Mouse (Mus musculus): ENCODE results near the gene Atp2a2.
"Not testable (repeated sequence)": the region's sequence is repeated elsewhere in the genome, so short reads cannot be mapped to it uniquely, and the experiment has no call there.

Atp2a2 gene

GRCm38 (mm10) chr5:122494449-122494848 lies 7.6 kb downstream of the Atp2a2 start:
- DNase-seq (ENCODE audit: low spot score): no peak

GRCm38 (mm10) chr5:122493035-122493434 lies 9.0 kb downstream of the Atp2a2 start:
- DNase-seq (ENCODE audit: low spot score): no peak

DNA sequence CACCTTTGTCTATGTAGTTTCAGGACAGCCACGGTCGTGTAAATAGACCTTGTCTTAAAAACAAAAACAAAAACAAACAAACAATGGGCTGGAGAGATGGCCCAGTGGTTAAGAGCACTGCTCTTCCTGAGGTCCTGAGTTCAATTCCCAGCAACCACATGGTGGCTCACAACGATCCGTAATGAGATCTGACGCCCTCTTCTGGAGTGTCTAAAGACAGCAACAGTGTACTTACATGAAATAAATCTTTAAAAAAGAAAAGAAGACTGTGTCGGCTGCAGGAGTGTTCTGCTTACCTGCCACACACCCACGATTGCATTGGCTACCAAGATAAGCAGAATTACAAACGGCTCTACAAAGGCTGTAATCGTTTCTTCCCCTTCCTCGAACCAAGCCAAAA lies 10.6 kb downstream of the Atp2a2 start:
- DNase-seq (ENCODE audit: low spot score): no peak

DNA sequence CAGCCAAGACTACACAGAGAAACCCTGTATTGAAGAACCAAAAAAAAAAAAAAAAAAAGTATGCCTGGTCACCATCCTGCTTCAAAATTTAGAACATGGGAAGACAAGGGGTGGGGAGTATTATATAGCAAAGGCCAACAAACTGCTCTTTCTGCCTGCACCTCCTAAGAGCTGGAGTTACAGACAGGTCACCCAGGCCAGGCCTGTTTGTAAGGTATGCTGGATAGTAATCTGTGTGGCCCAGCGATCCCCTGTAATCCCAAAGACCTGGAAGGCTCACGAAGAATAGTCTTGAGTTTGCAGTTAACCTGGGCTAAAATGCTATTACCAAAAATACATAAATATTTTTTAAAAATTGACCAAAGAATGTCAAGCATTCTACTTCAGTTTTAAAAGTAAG lies 11.9 kb downstream of the Atp2a2 start:
- no peak for DNase-seq (ENCODE audit: low spot score)

- DNase-seq (ENCODE audit: low spot score): no peak
These were observed 14.2 kb downstream of the Atp2a2 start for GRCm38 (mm10) chr5:122487825-122488224.

GRCm38 (mm10) chr5:122486243-122486642 lies 15.8 kb downstream of the Atp2a2 start:
- not testable (repeated sequence) for DNase-seq (ENCODE audit: low spot score)

- DNase-seq (ENCODE audit: low spot score): no peak
These were observed 19.2 kb downstream of the Atp2a2 start for GRCm38 (mm10) chr5:122482733-122483391.

- no peak for DNase-seq (ENCODE audit: low spot score)
These were observed 20.2 kb downstream of the Atp2a2 start for GRCm38 (mm10) chr5:122481844-122482243.

DNA sequence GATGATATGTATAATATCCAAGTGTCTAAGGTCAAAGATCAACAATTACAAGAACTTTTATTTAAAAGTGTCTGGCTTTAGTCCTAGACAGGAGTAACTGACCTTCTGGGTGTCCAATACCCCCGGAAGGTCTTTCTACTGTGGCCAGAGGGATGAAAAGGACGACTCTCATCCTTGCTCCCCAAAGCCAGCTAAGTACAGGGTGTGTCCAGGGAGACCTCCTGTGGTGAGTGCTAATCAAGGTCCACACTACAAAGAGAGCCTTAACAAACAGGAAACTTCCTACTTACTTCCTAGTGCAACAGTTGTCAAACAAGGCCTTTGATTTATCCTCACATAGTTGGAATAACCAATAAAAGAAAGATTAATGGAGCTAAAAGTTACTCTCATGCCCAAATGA lies 22.9 kb downstream of the Atp2a2 start:
- DNase-seq (ENCODE audit: low spot score): no peak

- DNase-seq (ENCODE audit: low spot score): no peak
These were observed 24.5 kb downstream of the Atp2a2 start for GRCm38 (mm10) chr5:122477492-122477891.

DNA sequence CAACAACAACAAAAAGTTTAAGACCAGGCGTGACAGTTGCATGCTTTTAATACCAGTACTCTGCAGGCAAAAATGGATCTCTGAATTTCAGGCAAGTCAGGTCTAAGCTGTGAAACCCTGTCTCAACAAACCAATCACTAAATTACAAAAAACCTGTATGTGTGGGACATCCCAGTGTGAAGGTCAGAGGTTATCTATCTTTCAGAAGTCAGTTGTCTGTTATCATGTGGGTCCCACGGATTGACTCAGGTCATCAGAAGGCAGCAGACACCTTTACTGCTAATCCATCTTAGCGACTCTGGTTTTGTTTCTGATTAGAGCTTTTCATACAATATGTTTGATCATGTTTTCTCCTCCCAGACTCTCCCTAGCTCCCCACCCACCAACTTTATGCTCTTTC lies 25.9 kb downstream of the Atp2a2 start:
- no peak for DNase-seq (ENCODE audit: low spot score)

DNA sequence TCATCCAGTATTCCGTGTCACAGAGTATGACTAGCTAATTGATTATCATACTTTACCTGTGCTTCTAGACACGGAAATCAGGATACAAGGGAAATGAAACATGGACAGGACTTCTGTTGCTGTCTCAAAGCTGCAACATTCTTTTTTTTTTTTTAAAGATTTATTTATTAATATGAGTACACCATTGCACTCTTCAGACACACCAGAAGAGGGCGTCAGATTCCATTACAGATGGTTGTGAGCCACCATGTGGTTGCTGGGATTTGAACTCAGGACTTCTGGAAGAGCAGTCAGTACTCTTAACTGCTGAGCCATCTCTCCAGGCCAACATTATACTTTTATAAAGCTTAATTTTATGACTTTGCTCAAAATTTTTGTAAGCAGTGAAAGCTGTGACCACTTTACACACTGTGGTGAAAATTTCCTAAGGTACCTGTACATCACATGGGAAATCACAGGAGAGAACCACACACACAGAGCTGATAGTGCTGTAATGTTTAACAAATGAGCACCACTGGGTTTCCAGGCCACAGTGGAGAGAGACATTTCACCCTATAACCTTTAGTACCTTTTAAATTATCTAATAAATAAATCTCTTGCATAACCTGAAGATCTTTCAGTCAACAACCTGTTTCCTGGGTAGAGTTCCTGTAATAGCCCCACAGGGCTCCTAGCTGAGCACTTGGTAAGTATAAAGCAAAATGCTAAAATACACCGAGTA lies 27.2 kb downstream of the Atp2a2 start:
- peak; percentile 40 for DNase-seq (ENCODE audit: low spot score)

DNA sequence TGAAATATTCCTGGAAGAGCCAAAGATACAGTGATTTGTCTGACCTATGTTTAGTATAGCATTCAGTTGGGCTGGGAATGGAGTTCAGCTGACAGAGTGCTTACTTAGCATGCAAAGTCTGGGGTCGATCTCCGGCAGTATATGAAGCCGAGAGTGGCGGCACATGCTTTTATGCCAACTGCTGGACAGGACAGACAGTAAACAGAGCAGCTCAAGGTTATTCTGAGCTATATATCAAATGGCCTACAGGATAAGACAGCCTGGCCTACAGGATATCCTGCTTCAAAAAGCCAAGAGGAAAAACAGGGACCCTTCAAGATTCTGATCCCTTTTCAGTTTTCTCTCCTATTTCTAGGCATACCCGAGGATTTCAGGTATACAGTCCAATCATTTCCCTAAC lies 30.4 kb downstream of the Atp2a2 start:
- DNase-seq (ENCODE audit: low spot score): no peak

DNA sequence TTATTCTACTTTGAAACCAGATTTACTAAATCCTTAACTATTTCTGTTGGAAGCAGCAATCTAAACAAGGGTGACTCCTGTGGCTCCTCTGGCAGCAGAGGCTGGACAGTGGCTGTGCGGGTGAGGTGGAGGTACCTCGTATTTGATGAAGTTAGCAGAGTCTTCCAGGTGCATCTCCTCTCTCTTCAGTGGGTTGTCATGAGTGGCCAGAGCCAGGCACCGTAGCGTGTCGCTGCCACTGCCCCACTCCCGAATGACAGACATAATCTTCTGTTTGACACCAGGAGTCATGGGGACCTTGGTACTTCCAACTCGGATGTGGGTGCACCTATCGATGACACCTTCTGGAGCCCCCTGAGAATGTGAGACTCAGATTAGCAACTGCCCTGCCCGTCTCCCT lies 40.6 kb downstream of the Atp2a2 start:
- DNase-seq (ENCODE audit: low spot score): no peak

DNA sequence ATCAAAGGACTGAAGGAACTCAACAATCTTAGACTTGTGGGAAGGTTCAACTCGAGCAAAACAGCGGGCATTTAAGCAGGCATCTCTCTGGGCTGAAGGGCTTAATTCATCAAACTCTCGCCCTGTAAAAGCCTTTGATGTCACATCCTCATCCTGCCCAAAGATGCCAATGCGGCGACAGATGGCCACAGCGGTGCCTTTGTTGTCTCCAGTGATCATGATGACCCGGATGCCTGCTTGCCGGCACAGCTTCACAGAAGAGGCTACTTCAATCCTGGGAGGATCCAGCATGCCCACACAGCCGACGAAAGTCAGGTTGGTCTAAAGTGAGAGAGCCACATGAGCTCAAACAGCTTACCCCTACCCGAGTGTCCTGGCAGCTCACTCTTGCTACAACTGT lies 41.4 kb downstream of the Atp2a2 start:
- DNase-seq (ENCODE audit: low spot score): no peak

DNA sequence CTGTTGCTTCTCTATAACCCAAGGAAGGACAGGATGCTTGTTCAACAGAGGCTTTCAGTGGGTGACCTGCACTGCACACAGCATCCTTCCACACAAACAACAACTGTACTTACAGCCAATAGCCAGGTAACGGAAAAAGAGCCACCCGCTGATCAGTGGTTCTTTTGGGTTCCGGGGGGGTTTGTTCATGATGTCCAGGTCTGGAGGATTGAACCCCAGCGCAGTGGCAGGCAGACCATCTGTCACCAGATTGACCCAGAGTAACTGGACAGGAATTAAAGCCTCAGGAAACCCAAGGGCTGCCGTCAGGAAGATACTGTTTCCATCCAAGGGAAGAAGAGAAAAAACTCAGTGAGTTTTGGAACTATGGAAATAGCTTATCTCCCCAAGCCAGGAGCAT lies 42.7 kb downstream of the Atp2a2 start:
- DNase-seq (ENCODE audit: low spot score): no peak

GRCm38 (mm10) chr5:122458066-122458465 lies 44.0 kb downstream of the Atp2a2 start:
- no peak for DNase-seq (ENCODE audit: low spot score)

DNA sequence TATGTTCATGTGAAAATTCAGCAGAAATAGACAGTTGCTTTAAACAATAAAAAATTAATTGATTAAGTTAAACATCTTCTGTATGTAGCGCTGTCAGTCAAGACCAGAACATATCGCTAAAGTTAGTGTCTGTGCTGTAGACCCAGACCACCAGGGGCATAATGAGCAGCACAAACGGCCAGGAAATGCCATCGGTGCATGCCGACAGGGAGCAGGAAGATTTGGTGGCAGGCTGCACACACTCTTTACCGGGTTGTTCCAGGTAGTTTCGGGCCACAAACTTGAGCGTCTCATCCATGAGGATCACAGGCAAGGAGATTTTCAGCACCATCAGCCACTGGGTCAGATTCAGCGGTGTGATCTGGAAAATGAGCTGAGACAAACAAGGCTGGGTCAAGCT lies 45.0 kb downstream of the Atp2a2 start:
- not testable (repeated sequence) for DNase-seq (ENCODE audit: low spot score)

GRCm38 (mm10) chr5:122455584-122455983 lies 46.4 kb downstream of the Atp2a2 start:
- no peak for DNase-seq (ENCODE audit: low spot score)

DNA sequence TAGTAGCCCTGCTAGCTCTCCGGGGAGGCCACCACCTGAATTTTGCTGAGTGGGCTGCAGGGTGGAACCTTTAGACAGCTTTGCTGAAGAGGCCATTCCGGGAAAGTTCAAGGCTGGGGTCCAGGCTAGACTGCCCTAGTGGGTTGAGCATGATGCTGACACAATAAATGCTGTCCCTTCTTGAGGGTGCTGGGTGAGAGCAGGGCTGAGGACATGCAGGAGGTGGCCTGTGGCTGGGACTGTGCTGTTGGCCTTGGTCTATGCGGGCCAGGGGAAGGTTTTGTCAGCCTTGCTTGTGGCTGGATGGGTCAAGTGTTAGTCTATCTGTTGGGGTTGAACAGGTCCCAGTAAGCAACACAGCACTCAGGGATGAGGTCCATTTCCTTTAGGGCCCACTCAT lies 47.1 kb downstream of the Atp2a2 start:
- DNase-seq (ENCODE audit: low spot score): no peak

- DNase-seq (ENCODE audit: low spot score): peak; percentile 33
These were observed 47.6 kb downstream of the Atp2a2 start for GRCm38 (mm10) chr5:122454442-122454841.

GRCm38 (mm10) chr5:122453188-122453587 lies 48.8 kb downstream of the Atp2a2 start:
- no peak for DNase-seq (ENCODE audit: low spot score)

DNA sequence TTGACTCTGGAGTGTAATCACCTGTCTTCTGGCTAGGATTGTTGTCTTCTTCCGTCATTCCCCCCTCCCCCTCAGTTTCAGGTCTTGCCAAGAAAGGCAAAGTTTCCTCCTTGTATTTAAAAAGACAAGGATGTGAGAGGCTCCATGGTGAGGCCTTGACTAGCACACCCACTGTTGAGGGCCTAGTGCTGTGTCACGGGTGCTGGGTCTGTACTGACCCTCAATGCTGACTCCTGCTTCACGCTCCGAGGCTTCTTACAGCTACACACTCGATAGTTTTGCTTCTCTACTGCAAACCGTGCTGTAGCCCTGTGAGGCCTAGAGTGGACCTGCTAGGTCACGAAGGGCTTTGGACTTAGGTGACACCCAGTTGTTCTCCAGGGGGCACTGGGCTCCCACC lies 49.8 kb downstream of the Atp2a2 start:
- no peak for DNase-seq (ENCODE audit: low spot score)

DNA sequence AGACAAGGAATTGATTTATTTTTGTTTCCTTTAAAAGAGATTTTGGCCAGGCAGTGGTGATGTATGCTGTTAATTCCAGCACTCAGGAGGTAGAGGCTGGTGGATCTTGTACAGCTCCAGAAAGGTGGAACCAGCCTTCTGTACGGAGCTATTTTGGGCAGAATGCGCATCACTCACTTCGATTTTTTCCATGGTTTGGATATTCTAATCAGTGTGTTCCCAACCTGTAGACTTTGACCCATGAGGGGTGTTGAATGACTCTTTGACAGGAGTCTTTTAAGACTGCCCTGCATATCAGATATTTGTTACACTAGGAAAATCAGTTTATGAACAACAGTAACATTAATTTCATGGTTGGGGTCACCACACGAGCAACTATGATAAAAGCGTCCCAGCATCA lies 50.7 kb downstream of the Atp2a2 start:
- DNase-seq (ENCODE audit: low spot score): no peak
